Mouse (Mus musculus) kidney, embryonic 16.5 days (tissue): ENCODE data around the gene Svs2. TPM values are rescaled to one million over a fixed set of nuclear protein-coding genes. Genes with fewer than 3 reads are reported as not detected.
"Not testable (repeated sequence)": the region's sequence is repeated elsewhere in the genome, so short reads cannot be mapped to it uniquely, and the experiment has no call there.

Experiments used
- ATAC-seq: fragments of 200-750 bp; cut with Nextera tagmentation; 2 replicates; pipeline ENCODE4 v1.8.0; 2017; ENCODE audit warnings: moderate TSS enrichment; ENCODE audit not compliant: low FRiP score, low TSS enrichment
- H3K27ac ChIP-seq: fragments of 300-500 bp; sonication (generic); 2 replicates; pipeline ENCODE4 v1.5.1; 2014; ENCODE audit warnings: low read length
- H3K27me3 ChIP-seq: fragments of 300-500 bp; sonication (generic); 2 replicates; pipeline ENCODE4 v1.6.1; 2014; ENCODE audit warnings: low read length, control low read depth, mixed read lengths; ENCODE audit not compliant: insufficient read depth
- H3K36me3 ChIP-seq: fragments of 300-500 bp; sonication (generic); 2 replicates; pipeline ENCODE4 v1.6.1; 2014; ENCODE audit warnings: low read length, control low read depth, mixed read lengths; ENCODE audit not compliant: insufficient read depth
- H3K4me1 ChIP-seq: fragments of 300-500 bp; sonication (generic); 2 replicates; pipeline ENCODE4 v1.6.1; 2014; ENCODE audit warnings: low read length, control low read depth, mixed read lengths; ENCODE audit not compliant: insufficient read depth
- H3K4me2 ChIP-seq: fragments of 300-500 bp; sonication (generic); replicated peaks from 2 replicates; pipeline ENCODE4 v1.6.1; 2014; ENCODE audit warnings: low read depth, low read length
- H3K4me3 ChIP-seq: fragments of 300-500 bp; sonication (generic); 2 replicates; pipeline ENCODE4 v1.5.1; 2014; ENCODE audit warnings: mild to moderate bottlenecking, low read length
- H3K9ac ChIP-seq: fragments of 300-500 bp; sonication (generic); replicated peaks from 2 replicates; pipeline ENCODE4 v1.6.1; 2014; ENCODE audit warnings: low read length
- H3K9me3 ChIP-seq: fragments of 300-500 bp; sonication (generic); 2 replicates; pipeline ENCODE4 v1.6.1; 2016; ENCODE audit warnings: low read length, control low read depth
- WGBS: fragments of 180-500 bp; shearing (Covaris S2); extraction: QIAGEN DNeasy Blood & Tissue Kit; methylation state at CpG from one replicate; pipeline ENCODE4 v1.1.7; 2014; 5-methylcytosine and 5-hydroxymethylcytosine counted together
- polyA plus RNA-seq: library from polyadenylated mRNA; unstranded; fragments of >200 nt; fragmentation: Nextera tagmentation; extraction: Ambion mirVana; gene quantifications from 2 replicates; pipeline ENCODE4 v1.2.1, GENCODE M21; 2015

Svs2 gene
- not detected in 2 replicates for polyA plus RNA-seq

GRCm38 (mm10) chr2:164238366-164238765 is at the start of gene Svs2:
Gene Svs2 (minus strand): TSS chr2:164238466.
- no peaks in the 10 kb centered on the region for H3K27me3 ChIP-seq
- 77% methylated on average over 3 of the region's 3 CpGs for WGBS
- no peak within 1 kb of the TSS for H3K4me3 ChIP-seq
- H3K27ac ChIP-seq: no peak within 1 kb of the TSS
- ATAC-seq: no peak
- no peaks in the 10 kb centered on the region for H3K36me3 ChIP-seq
- no peaks in the 10 kb centered on the region for H3K9me3 ChIP-seq
- H3K4me2 ChIP-seq: no peak within 1 kb of the TSS
- H3K4me1 ChIP-seq: no peaks in the 10 kb centered on the region
- no peak within 1 kb of the TSS for H3K9ac ChIP-seq

GRCm38 (mm10) chr2:164278359-164278758 is 40.1 kb upstream of the Svs2 start, which contains the start of gene Svs4:
Gene Svs4 (minus strand): TSS chr2:164278459.
- Histone ChIP-seq H3K36me3 (no peaks in the 10 kb centered on the region), H3K27ac (no peak within 1 kb of the TSS), H3K4me2 (no peak within 1 kb of the TSS), H3K4me3 (no peak within 1 kb of the TSS), H3K27me3 (no peaks in the 10 kb centered on the region), H3K4me1 (no peaks in the 10 kb centered on the region), H3K9ac (no peak within 1 kb of the TSS), H3K9me3 (no peaks in the 10 kb centered on the region)
- WGBS: 88% methylated on average over 4 of the region's 4 CpGs
- no peak for ATAC-seq

- not testable (repeated sequence) for ATAC-seq, H3K4me1 ChIP-seq, H3K4me3 ChIP-seq, H3K9ac ChIP-seq, H3K27ac ChIP-seq, H3K27me3 ChIP-seq, H3K36me3 ChIP-seq, H3K4me2 ChIP-seq, H3K9me3 ChIP-seq
- 79% methylated on average over 1 of the region's 1 CpGs for WGBS
Observed at GRCm38 (mm10) chr2:164256540-164256939, 18.3 kb upstream of the Svs2 start, which contains the start of gene Svs3b. Gene Svs3b (minus strand): TSS chr2:164256640.

- H3K27me3 ChIP-seq: no peaks in the 10 kb centered on the region
- H3K9me3 ChIP-seq: no peaks in the 10 kb centered on the region
- no peak overlapping the region for H3K9ac ChIP-seq
- no peaks in the 10 kb centered on the region for H3K4me1 ChIP-seq
- no peaks in the 10 kb centered on the region for H3K36me3 ChIP-seq
- H3K4me2 ChIP-seq: no peak overlapping the region
- no peak for ATAC-seq
- H3K27ac ChIP-seq: no peak overlapping the region
- no peak overlapping the region for H3K4me3 ChIP-seq
- 83% methylated on average over 8 of the region's 8 CpGs for WGBS
Observed at GRCm38 (mm10) chr2:164232671-164233070, 5.6 kb downstream of the Svs2 start.

- H3K27me3 ChIP-seq: no peaks in the 10 kb centered on the region
- no peaks in the 10 kb centered on the region for H3K9me3 ChIP-seq
- ATAC-seq: no peak
- 84% methylated on average over 8 of the region's 8 CpGs for WGBS
- H3K4me3 ChIP-seq: no peak overlapping the region
- no peaks in the 10 kb centered on the region for H3K36me3 ChIP-seq
- H3K27ac ChIP-seq: no peak overlapping the region
- H3K4me2 ChIP-seq: no peak overlapping the region
- H3K4me1 ChIP-seq: no peaks in the 10 kb centered on the region
- H3K9ac ChIP-seq: no peak overlapping the region
Observed at GRCm38 (mm10) chr2:164228361-164229070, 9.8 kb downstream of the Svs2 start.

GRCm38 (mm10) chr2:164221522-164221921 is 16.7 kb downstream of the Svs2 start, which contains the start of gene Wfdc15b:
Gene Wfdc15b (minus strand): TSS chr2:164221660.
- H3K36me3 ChIP-seq: no peaks in the 10 kb centered on the region
- H3K4me1 ChIP-seq: no peaks in the 10 kb centered on the region
- peak; percentile 51; the same call in 1 of the 2 replicates for ATAC-seq
- H3K9ac ChIP-seq: no peak within 1 kb of the TSS
- no peaks in the 10 kb centered on the region for H3K27me3 ChIP-seq
- peak within 1 kb of the TSS; percentile 30 for H3K4me3 ChIP-seq
- H3K27ac ChIP-seq: peak within 1 kb of the TSS; percentile 79
- WGBS: 43% methylated on average over 11 of the region's 11 CpGs
- H3K9me3 ChIP-seq: no peaks in the 10 kb centered on the region
- peak within 1 kb of the TSS; percentile 43 for H3K4me2 ChIP-seq

- H3K36me3 ChIP-seq: no peaks in the 10 kb centered on the region
Observed at GRCm38 (mm10) chr2:164219295-164219694, 19.0 kb downstream of the Svs2 start.

GRCm38 (mm10) chr2:164212711-164213110 is 25.6 kb downstream of the Svs2 start:
- no peaks in the 10 kb centered on the region for H3K36me3 ChIP-seq
- no peak overlapping the region for H3K9ac ChIP-seq
- 88% methylated on average over 5 of the region's 5 CpGs for WGBS
- no peak overlapping the region for H3K4me3 ChIP-seq
- H3K4me2 ChIP-seq: no peak overlapping the region
- no peak overlapping the region for H3K27ac ChIP-seq
- H3K4me1 ChIP-seq: no peaks in the 10 kb centered on the region
- no peaks in the 10 kb centered on the region for H3K9me3 ChIP-seq
- H3K27me3 ChIP-seq: no peaks in the 10 kb centered on the region
- ATAC-seq: no peak

More at GRCm38 (mm10) chr2:164219295-164219694, 19.0 kb downstream of the Svs2 start:
- Histone ChIP-seq H3K4me3 (no peak overlapping the region), H3K9me3 (no peaks in the 10 kb centered on the region), H3K9ac (no peak overlapping the region), H3K27me3 (no peaks in the 10 kb centered on the region), H3K4me1 (no peaks in the 10 kb centered on the region), H3K27ac (no peak overlapping the region), H3K4me2 (no peak overlapping the region; the same call in 1 of the 2 replicates)
- 78% methylated on average over 9 of the region's 9 CpGs for WGBS
- ATAC-seq: no peak

GRCm38 (mm10) chr2:164210892-164211291 is 27.4 kb downstream of the Svs2 start:
- 91% methylated on average over 4 of the region's 4 CpGs for WGBS

GRCm38 (mm10) chr2:164206676-164207075 is 31.6 kb downstream of the Svs2 start:
- H3K27ac ChIP-seq: no peak overlapping the region
- no peak for ATAC-seq
- H3K27me3 ChIP-seq: no peaks in the 10 kb centered on the region
- 70% methylated on average over 4 of the region's 4 CpGs for WGBS
- no peak overlapping the region for H3K4me2 ChIP-seq
- H3K9me3 ChIP-seq: no peaks in the 10 kb centered on the region
- no peak overlapping the region for H3K9ac ChIP-seq
- H3K36me3 ChIP-seq: no peaks in the 10 kb centered on the region
- no peak overlapping the region for H3K4me3 ChIP-seq
- no peaks in the 10 kb centered on the region for H3K4me1 ChIP-seq

More at GRCm38 (mm10) chr2:164210892-164211291, 27.4 kb downstream of the Svs2 start:
- H3K4me2 ChIP-seq: no peak overlapping the region
- H3K27me3 ChIP-seq: no peaks in the 10 kb centered on the region
- H3K4me3 ChIP-seq: no peak overlapping the region
- ATAC-seq: no peak
- H3K36me3 ChIP-seq: no peaks in the 10 kb centered on the region
- H3K9ac ChIP-seq: no peak overlapping the region
- no peaks in the 10 kb centered on the region for H3K9me3 ChIP-seq
- no peak overlapping the region for H3K27ac ChIP-seq
- H3K4me1 ChIP-seq: no peaks in the 10 kb centered on the region
